8 mouse cellular contexts compared by ENCODE assay signal in genomic region chr8:70804481-70805206, GRCm38 (mm10). TPM values are rescaled to one million over a fixed set of nuclear protein-coding genes. Genes with fewer than 3 reads are reported as not detected.
A peak's percentile ranks its signal among the peaks of the same experiment; 100 is the strongest.
DNase-seq lines count a peak whose midpoint lies in the region; ATAC-seq and TF ChIP-seq lines count a peak whose summit lies in the region.

Gene Mast3, minus strand, starts transcription at chr8:70805054.

- no peak for TF ChIP-seq CTCF in kidney, adult 2 months (conservative IDR thresholded peaks at IDR 0.05; ENCODE audit: insufficient read depth, insufficient read length, low read depth, low read length)

- H3K9me3 ChIP-seq in embryonic facial prominence, embryonic 11.5 days (replicated peaks; ENCODE audit: control insufficient read depth, low read length): no peaks in the 10 kb centered on the region

- 1% methylated on average over 45 of the region's 45 CpGs for WGBS in embryonic facial prominence, embryonic 11.5 days
- WGBS in kidney, adult 2 months: 1% methylated on average over 44 of the region's 45 CpGs

- H3K4me2 ChIP-seq in embryonic facial prominence, embryonic 11.5 days (ENCODE audit: low read depth, low read length): peak within 1 kb of the TSS; percentile 79

- peak within 1 kb of the TSS; percentile 42 for H3K4me3 ChIP-seq in embryonic facial prominence, embryonic 11.5 days (ENCODE audit: low read depth, low read length)
- peak within 1 kb of the TSS; percentile 77 for H3K4me3 ChIP-seq in kidney, adult 2 months (ENCODE audit: insufficient read depth, low read depth, low read length)

- H3K27ac ChIP-seq in embryonic facial prominence, embryonic 11.5 days (replicated peaks; ENCODE audit: low read depth, low read length): no peak within 1 kb of the TSS
- no peak within 1 kb of the TSS for H3K27ac ChIP-seq in kidney, adult 2 months (ENCODE audit: insufficient read depth, low read depth, low read length)

- no peak for TF ChIP-seq POLR2A in kidney, adult 2 months (IDR thresholded peaks at IDR 0.05; ENCODE audit: low read depth, low read length)

- peak; percentile 82 for ATAC-seq in embryonic facial prominence, embryonic 11.5 days (replicated peaks; ENCODE audit: insufficient number of reproducible peaks, low FRiP score, low TSS enrichment, low read depth)
- ATAC-seq in monocyte, adult 5-6 weeks (replicated peaks; ENCODE audit: insufficient number of reproducible peaks, low FRiP score, low TSS enrichment, poor library complexity, severe bottlenecking): peak; percentile 71

- H3K36me3 ChIP-seq in embryonic facial prominence, embryonic 11.5 days (replicated peaks; ENCODE audit: control insufficient read depth, insufficient read depth, low read depth, low read length): no peaks in the 10 kb centered on the region
- no peaks in the 10 kb centered on the region for H3K36me3 ChIP-seq in kidney, adult 2 months (ENCODE audit: control insufficient read depth, insufficient read depth, low read length)

- H3K4me1 ChIP-seq in embryonic facial prominence, embryonic 11.5 days (ENCODE audit: control insufficient read depth, insufficient read depth, low read length): no peaks in the 10 kb centered on the region; the same call in 1 of the 2 replicates
- no peaks in the 10 kb centered on the region for H3K4me1 ChIP-seq in kidney, adult 2 months (ENCODE audit: control insufficient read depth, insufficient read depth, low read length)

- peak within 1 kb of the TSS; percentile 32 for H3K9ac ChIP-seq in embryonic facial prominence, embryonic 11.5 days (replicated peaks; ENCODE audit: low read length)

- H3K27me3 ChIP-seq in embryonic facial prominence, embryonic 11.5 days (ENCODE audit: control insufficient read depth, insufficient read depth, low read length): peaks cover 25% of the 10 kb centered on the region
- no peaks in the 10 kb centered on the region for H3K27me3 ChIP-seq in kidney, adult 2 months (replicated peaks; ENCODE audit: control insufficient read depth, insufficient read depth, low read length)

- peak; percentile 82 to 86 for DNase-seq in cerebellum, postnatal 14 days
- no peak for DNase-seq in cerebellum, adult 9-10 months
- DNase-seq in embryonic facial prominence, embryonic 11.5 days (ENCODE audit: low spot score): peak; percentile 90
- DNase-seq in heart, adult 18-20 months: peak; percentile 89 to 93
- DNase-seq in kidney, adult 2 months: peak; percentile 93
- DNase-seq in liver: peak; percentile 94
- peak; percentile 90 to 91 for DNase-seq in spleen, postnatal 36 days (ENCODE audit: low spot score in 2 of 2)

RNA-seq across cellular contexts. Expression of gene Mast3, which starts in this region (rescaled TPM):
- polyA plus RNA-seq in embryonic facial prominence, embryonic 11.5 days (2014; fragmentation: Nextera tagmentation; extraction: Ambion mirVana): 8.3 and 9.7 TPM in 2 replicates
- total RNA-seq in heart, adult 18-20 months (2021): 1 to 10 TPM; 6.8 to 9.8 TPM
- polyA plus RNA-seq in kidney, adult 2 months (2012; rRNA removed): 25.3 and 27.4 TPM in 2 replicates
- 9.6 to 28.2 TPM (median 11.6 TPM) in 3 replicates for total RNA-seq in monocyte, adult 5-6 weeks (2017)
